Mouse (Mus musculus) stomach, embryonic 15.5 days (tissue): ENCODE data around the gene Prtn3. TPM values are rescaled to one million over a fixed set of nuclear protein-coding genes. Genes with fewer than 3 reads are reported as not detected.
"Not testable (repeated sequence)": the region's sequence is repeated elsewhere in the genome, so short reads cannot be mapped to it uniquely, and the experiment has no call there.

Experiments used
- ATAC-seq: fragments of 200-750 bp; cut with Nextera tagmentation; 2 replicates; pipeline ENCODE4 v1.8.0; 2017; ENCODE audit warnings: low read depth, moderate number of reproducible peaks, moderate TSS enrichment; ENCODE audit not compliant: insufficient read depth, low FRiP score
- H3K27ac ChIP-seq: fragments of 300-500 bp; sonication (generic); 2 replicates; pipeline ENCODE4 v1.5.1; 2015; ENCODE audit warnings: mild to moderate bottlenecking, inconsistent platforms
- H3K27me3 ChIP-seq: fragments of 300-500 bp; sonication (generic); replicated peaks from 2 replicates; pipeline ENCODE4 v1.6.1; 2015; ENCODE audit warnings: inconsistent platforms
- H3K36me3 ChIP-seq: fragments of 300-500 bp; sonication (generic); 2 replicates; pipeline ENCODE4 v1.6.1; 2015; ENCODE audit warnings: inconsistent platforms
- H3K4me1 ChIP-seq: fragments of 300-500 bp; sonication (generic); 2 replicates; pipeline ENCODE4 v1.6.1; 2015; ENCODE audit warnings: inconsistent platforms
- H3K4me2 ChIP-seq: fragments of 300-500 bp; sonication (generic); 2 replicates; pipeline ENCODE4 v1.6.1; 2015; ENCODE audit warnings: mild to moderate bottlenecking, inconsistent platforms
- H3K4me3 ChIP-seq: fragments of 300-500 bp; sonication (generic); replicated peaks from 2 replicates; pipeline ENCODE4 v1.5.1; 2015; ENCODE audit warnings: inconsistent platforms
- H3K9ac ChIP-seq: fragments of 300-500 bp; sonication (generic); 2 replicates; pipeline ENCODE4 v1.6.1; 2015; ENCODE audit warnings: inconsistent platforms
- H3K9me3 ChIP-seq: fragments of 300-500 bp; sonication (generic); 2 replicates; pipeline ENCODE4 v1.6.1; 2016; ENCODE audit warnings: inconsistent platforms
- WGBS: fragments of 180-500 bp; shearing (Covaris S2); methylation state at CpG from one replicate; pipeline ENCODE4 v1.1.7; 2015; 5-methylcytosine and 5-hydroxymethylcytosine counted together
- polyA plus RNA-seq: library from polyadenylated mRNA; unstranded; fragments of >200 nt; fragmentation: Nextera tagmentation; extraction: Ambion mirVana; gene quantifications from 2 replicates; pipeline ENCODE4 v1.2.1, GENCODE M21; 2015

Prtn3 gene
- polyA plus RNA-seq, 1 experiment from 2014 or later, result 10.6 TPM

GRCm38 (mm10) chr10:79883297-79884084 lies 9.2 kb downstream of the Prtn3 start:
- no peaks in the 10 kb centered on the region for H3K27me3 ChIP-seq
- no peaks in the 10 kb centered on the region for H3K36me3 ChIP-seq
- H3K9ac ChIP-seq, result no peak overlapping the region
- no peaks in the 10 kb centered on the region for H3K9me3 ChIP-seq
- no peak overlapping the region for H3K27ac ChIP-seq
- H3K4me3 ChIP-seq, result no peak overlapping the region
- no peak overlapping the region for H3K4me2 ChIP-seq
- 18% methylated on average over 22 of the region's 22 CpGs for WGBS
- ATAC-seq, result no peak
- H3K4me1 ChIP-seq, result peaks cover 27% of the 10 kb centered on the region

GRCm38 (mm10) chr10:79884446-79884845 lies 10.2 kb downstream of the Prtn3 start:
- WGBS, result 59% methylated on average over 4 of the region's 4 CpGs
- no peak for ATAC-seq
- Histone ChIP-seq H3K9ac (no peak overlapping the region), H3K9me3 (no peaks in the 10 kb centered on the region), H3K36me3 (no peaks in the 10 kb centered on the region), H3K4me2 (no peak overlapping the region), H3K27ac (no peak overlapping the region), H3K4me1 (peaks cover 27% of the 10 kb centered on the region), H3K4me3 (no peak overlapping the region), H3K27me3 (no peaks in the 10 kb centered on the region)

GRCm38 (mm10) chr10:79884938-79885337 lies 10.7 kb downstream of the Prtn3 start:
- WGBS, result 67% methylated on average over 3 of the region's 3 CpGs
- H3K36me3 ChIP-seq, H3K27me3 ChIP-seq, H3K9me3 ChIP-seq, H3K27ac ChIP-seq, H3K4me3 ChIP-seq, H3K9ac ChIP-seq, H3K4me2 ChIP-seq, ATAC-seq: not testable (repeated sequence)
- H3K4me1 ChIP-seq, result peaks cover 25% of the 10 kb centered on the region

GRCm38 (mm10) chr10:79886054-79886453 lies 11.8 kb downstream of the Prtn3 start, which contains the start of gene Elane:
Elane (plus strand) TSS chr10:79886247.
- Histone ChIP-seq H3K4me1 (peaks cover 15% of the 10 kb centered on the region), H3K9me3 (no peaks in the 10 kb centered on the region), H3K36me3 (no peaks in the 10 kb centered on the region), H3K27me3 (0 out of 2 replicates have a peak, but pooled peaks cover 4% of the 10 kb centered on the region), H3K27ac (no peak within 1 kb of the TSS), H3K9ac (no peak within 1 kb of the TSS), H3K4me2 (no peak within 1 kb of the TSS), H3K4me3 (no peak within 1 kb of the TSS)
- 81% methylated on average over 6 of the region's 6 CpGs for WGBS
- no peak for ATAC-seq

- Histone ChIP-seq H3K4me1 (peaks cover 14% of the 10 kb centered on the region), H3K27me3 (0 out of 2 replicates have a peak, but pooled peaks cover 4% of the 10 kb centered on the region), H3K9ac (no peak overlapping the region), H3K27ac (no peak overlapping the region), H3K9me3 (no peaks in the 10 kb centered on the region), H3K36me3 (no peaks in the 10 kb centered on the region), H3K4me2 (no peak overlapping the region), H3K4me3 (no peak overlapping the region)
- ATAC-seq, result no peak
- WGBS, result 77% methylated on average over 8 of the region's 8 CpGs
Measured at GRCm38 (mm10) chr10:79886611-79887010, 12.3 kb downstream of the Prtn3 start.

GRCm38 (mm10) chr10:79889386-79889785 lies 15.1 kb downstream of the Prtn3 start:
- ATAC-seq, result no peak
- Histone ChIP-seq H3K9ac (no peak overlapping the region), H3K27ac (no peak overlapping the region), H3K36me3 (0 out of 2 replicates have a peak, but pooled peaks cover 4% of the 10 kb centered on the region), H3K4me1 (no peaks in the 10 kb centered on the region), H3K4me2 (no peak overlapping the region), H3K4me3 (no peak overlapping the region), H3K9me3 (no peaks in the 10 kb centered on the region), H3K27me3 (0 out of 2 replicates have a peak, but pooled peaks cover 4% of the 10 kb centered on the region)
- WGBS, result 43% methylated on average over 2 of the region's 2 CpGs

GRCm38 (mm10) chr10:79890670-79891069 lies 16.4 kb downstream of the Prtn3 start, which contains the start of gene Cfd:
Cfd (plus strand) TSS chr10:79890853.
- Histone ChIP-seq H3K27me3 (0 out of 2 replicates have a peak, but pooled peaks cover 4% of the 10 kb centered on the region), H3K4me2 (no peak within 1 kb of the TSS), H3K27ac (no peak within 1 kb of the TSS), H3K4me1 (no peaks in the 10 kb centered on the region), H3K4me3 (no peak within 1 kb of the TSS), H3K9me3 (no peaks in the 10 kb centered on the region), H3K36me3 (0 out of 2 replicates have a peak, but pooled peaks cover 7% of the 10 kb centered on the region), H3K9ac (no peak within 1 kb of the TSS)
- 31% methylated on average over 5 of the region's 5 CpGs for WGBS
- ATAC-seq, result no peak

- H3K4me1 ChIP-seq, H3K4me3 ChIP-seq, H3K27ac ChIP-seq, H3K4me2 ChIP-seq, H3K9ac ChIP-seq, H3K27me3 ChIP-seq, ATAC-seq, H3K9me3 ChIP-seq: not testable (repeated sequence)
- H3K36me3 ChIP-seq, result 0 out of 2 replicates have a peak, but pooled peaks cover 19% of the 10 kb centered on the region
- 42% methylated on average over 22 of the region's 22 CpGs for WGBS
Measured at GRCm38 (mm10) chr10:79892451-79893118, 18.3 kb downstream of the Prtn3 start.

- H3K36me3 ChIP-seq, result peaks cover 34% of the 10 kb centered on the region; the same call in 1 of the 2 replicates
- no peaks in the 10 kb centered on the region for H3K27me3 ChIP-seq
- ATAC-seq, result no peak
- H3K9ac ChIP-seq, result no peak overlapping the region
- no peak overlapping the region for H3K4me3 ChIP-seq
- no peak overlapping the region for H3K27ac ChIP-seq
- H3K9me3 ChIP-seq, result no peaks in the 10 kb centered on the region
- H3K4me2 ChIP-seq, result no peak overlapping the region
- 88% methylated on average over 16 of the region's 16 CpGs for WGBS
- H3K4me1 ChIP-seq, result 0 out of 2 replicates have a peak, but pooled peaks cover 8% of the 10 kb centered on the region
Measured at GRCm38 (mm10) chr10:79896306-79896705, 22.0 kb downstream of the Prtn3 start.

- 84% methylated on average over 13 of the region's 13 CpGs for WGBS
- no peak overlapping the region for H3K9ac ChIP-seq
- no peak overlapping the region for H3K4me2 ChIP-seq
- peaks cover 38% of the 10 kb centered on the region for H3K36me3 ChIP-seq
- H3K4me1 ChIP-seq, result 0 out of 2 replicates have a peak, but pooled peaks cover 8% of the 10 kb centered on the region
- no peak overlapping the region for H3K4me3 ChIP-seq
- no peak overlapping the region for H3K27ac ChIP-seq
- no peaks in the 10 kb centered on the region for H3K9me3 ChIP-seq
- H3K27me3 ChIP-seq, result no peaks in the 10 kb centered on the region
- ATAC-seq, result no peak
Measured at GRCm38 (mm10) chr10:79896814-79897213, 22.5 kb downstream of the Prtn3 start.

GRCm38 (mm10) chr10:79897316-79898245 lies 23.3 kb downstream of the Prtn3 start:
- no peak overlapping the region for H3K4me2 ChIP-seq
- no peaks in the 10 kb centered on the region for H3K27me3 ChIP-seq
- H3K9ac ChIP-seq, result no peak overlapping the region
- 49% methylated on average over 20 of the region's 20 CpGs for WGBS
- peak; percentile 48; the same call in 1 of the 2 replicates for ATAC-seq
- H3K27ac ChIP-seq, result no peak overlapping the region
- no peaks in the 10 kb centered on the region for H3K9me3 ChIP-seq
- no peak overlapping the region for H3K4me3 ChIP-seq
- peaks cover 44% of the 10 kb centered on the region for H3K36me3 ChIP-seq
- H3K4me1 ChIP-seq, result 0 out of 2 replicates have a peak, but pooled peaks cover 8% of the 10 kb centered on the region
